Mouse (Mus musculus) MEL (cell line): ENCODE data around the gene Fam76a. TPM values are rescaled to one million over a fixed set of nuclear protein-coding genes. Genes with fewer than 3 reads are reported as not detected.

Experiments
- DNase-seq: peaks from one replicate; pipeline ENCODE4 v3.0.0; 2011; ENCODE audit warnings: low read depth, low spot score
- H3K27ac ChIP-seq: 2 replicates; pipeline ENCODE4 v1.5.1; 2012; ENCODE audit warnings: low read depth, mild to moderate bottlenecking, control low read depth, low read length, moderate library complexity; ENCODE audit not compliant: control insufficient read depth
- H3K27me3 ChIP-seq, 2 experiments: fragments of 150-350 bp in 1 of 2; sonication (generic) in 1 of 2; 2 replicates each; pipeline ENCODE4 v1.6.1; 2012; ENCODE audit warnings: low read length in 2 of 2, mild to moderate bottlenecking in 2 of 2, improper control_type of control experiment in 1 of 2, moderate library complexity in 1 of 2; ENCODE audit not compliant: insufficient read depth in 2 of 2, control insufficient read depth in 1 of 2
- H3K36me3 ChIP-seq, 2 experiments: 2 replicates each; pipeline ENCODE4 v1.6.1; 2012 to 2014; ENCODE audit warnings: low read length in 2 of 2, improper control_type of control experiment in 1 of 2, inconsistent platforms in 1 of 2, mild to moderate bottlenecking in 1 of 2; ENCODE audit not compliant: insufficient read depth in 2 of 2, control insufficient read depth in 1 of 2
- H3K4me1 ChIP-seq, 2 experiments: fragments of 150-350 bp in 1 of 2; sonication (generic) in 1 of 2; 2 replicates each; pipeline ENCODE4 v1.6.1; 2012; ENCODE audit warnings: low read length in 2 of 2, improper control_type of control experiment in 1 of 2, mild to moderate bottlenecking in 1 of 2; ENCODE audit not compliant: insufficient read depth in 2 of 2, control insufficient read depth in 1 of 2
- H3K4me3 ChIP-seq, 2 experiments: fragments of 150-350 bp in 1 of 2; sonication (generic) in 1 of 2; 2 replicates each; pipeline ENCODE4 v1.5.1; 2012; ENCODE audit warnings: low read depth in 2 of 2, low read length in 2 of 2, mild to moderate bottlenecking in 2 of 2, moderate library complexity in 2 of 2, control low read depth in 1 of 2, improper control_type of control experiment in 1 of 2; ENCODE audit not compliant: control insufficient read depth in 1 of 2, insufficient read depth in 1 of 2
- H3K79me2 ChIP-seq: 2 replicates; pipeline ENCODE4 v1.6.1; 2012; ENCODE audit warnings: mild to moderate bottlenecking, low read length, moderate library complexity; ENCODE audit not compliant: control insufficient read depth, poor library complexity, insufficient read depth
- H3K9ac ChIP-seq: 2 replicates; pipeline ENCODE4 v1.6.1; 2012; ENCODE audit warnings: low read depth, mild to moderate bottlenecking, control low read depth, low read length, moderate library complexity; ENCODE audit not compliant: control insufficient read depth, poor library complexity, severe bottlenecking
- H3K9me3 ChIP-seq: fragments of 150-350 bp; sonication (generic); replicated peaks from 2 replicates; pipeline ENCODE4 v1.6.1; 2012; ENCODE audit warnings: mild to moderate bottlenecking, low read length, improper control_type of control experiment, moderate library complexity; ENCODE audit not compliant: insufficient read depth
- CTCF ChIP-seq, 3 experiments: IDR thresholded peaks in 2 of 3; conservative IDR thresholded peaks in 1 of 3; 2 replicates each; pipeline ENCODE4 v1.5.1; 2011 to 2012; ENCODE audit warnings: low read length in 3 of 3, low read depth in 2 of 3, mild to moderate bottlenecking in 2 of 3, improper control_type of control experiment in 1 of 3, inconsistent platforms in 1 of 3, mixed read lengths in 1 of 3, moderate library complexity in 1 of 3; ENCODE audit not compliant: control insufficient read depth in 1 of 3, insufficient read depth in 1 of 3, poor library complexity in 1 of 3, severe bottlenecking in 1 of 3
- E2F4 ChIP-seq: IDR thresholded peaks from 2 replicates; pipeline ENCODE4 v1.6.1; 2011; ENCODE audit warnings: low read depth, low read length, improper control_type of control experiment, borderline replicate concordance
- EP300 ChIP-seq, 2 experiments: IDR thresholded peaks; 2 replicates each; pipeline ENCODE4 v1.6.1; 2011; ENCODE audit warnings: improper control_type of control experiment in 2 of 2, low read length in 2 of 2, low read depth in 1 of 2, mild to moderate bottlenecking in 1 of 2
- GABPA ChIP-seq: IDR thresholded peaks from 2 replicates; pipeline ENCODE4 v1.6.1; 2012; ENCODE audit warnings: low read depth, mild to moderate bottlenecking, inconsistent platforms, low read length, improper control_type of control experiment, moderate library complexity
- GATA1 ChIP-seq: IDR thresholded peaks from 2 replicates; pipeline ENCODE4 v1.6.1; 2011; ENCODE audit warnings: low read depth, low read length, improper control_type of control experiment
- MAZ ChIP-seq: IDR thresholded peaks from 2 replicates; pipeline ENCODE4 v1.6.1; 2012; ENCODE audit warnings: low read depth, mild to moderate bottlenecking, inconsistent platforms, low read length, improper control_type of control experiment
- MEF2A ChIP-seq: IDR thresholded peaks from 2 replicates; pipeline ENCODE4 v1.6.1; 2014; ENCODE audit warnings: low read depth, mild to moderate bottlenecking, inconsistent platforms, low read length, improper control_type of control experiment; ENCODE audit not compliant: poor library complexity, insufficient replicate concordance, severe bottlenecking; ENCODE audit errors: extremely low read depth
- MYC ChIP-seq: IDR thresholded peaks from 2 replicates; pipeline ENCODE4 v1.6.1; 2011; ENCODE audit warnings: low read depth, mild to moderate bottlenecking, low read length, improper control_type of control experiment, moderate library complexity
- NELFE ChIP-seq: IDR thresholded peaks from 2 replicates; pipeline ENCODE4 v1.6.1; 2011; ENCODE audit warnings: low read depth, low read length, improper control_type of control experiment
- NRF1 ChIP-seq: IDR thresholded peaks from 2 replicates; pipeline ENCODE4 v1.6.1; 2014; ENCODE audit warnings: low read depth, mild to moderate bottlenecking, inconsistent platforms, low read length, improper control_type of control experiment, moderate library complexity; ENCODE audit not compliant: poor library complexity, insufficient read depth, severe bottlenecking
- POLR2AphosphoS2 ChIP-seq: IDR thresholded peaks from 2 replicates; pipeline ENCODE4 v1.6.1; 2011; ENCODE audit warnings: low read length, improper control_type of control experiment
- UBTF ChIP-seq: IDR thresholded peaks from 2 replicates; pipeline ENCODE4 v1.6.1; 2012; ENCODE audit warnings: low read depth, mild to moderate bottlenecking, inconsistent platforms, low read length, improper control_type of control experiment, moderate library complexity, borderline replicate concordance; ENCODE audit not compliant: insufficient read depth
- USF1 ChIP-seq: IDR thresholded peaks from 2 replicates; pipeline ENCODE4 v1.6.1; 2014; ENCODE audit warnings: low read depth, mild to moderate bottlenecking, inconsistent platforms, low read length, improper control_type of control experiment, moderate library complexity
- USF2 ChIP-seq, 2 experiments: IDR thresholded peaks; 2 replicates each; pipeline ENCODE4 v1.6.1; 2011 to 2012; ENCODE audit warnings: improper control_type of control experiment in 2 of 2, low read length in 2 of 2, borderline replicate concordance in 1 of 2, inconsistent platforms in 1 of 2, low read depth in 1 of 2, mild to moderate bottlenecking in 1 of 2; ENCODE audit not compliant: insufficient read depth in 1 of 2
- polyA plus RNA-seq, 2 experiments: library from polyadenylated mRNA; stranded (reverse) in 1 of 2; unstranded in 1 of 2; fragments of >175 nt in 1 of 2; fragments of >200 nt in 1 of 2; gene quantifications; 2 replicates each; pipeline versions ENCODE4 v1.2.1 to v1.2.4; 2012; ENCODE audit warnings: low replicate concordance in 2 of 2, low read depth in 1 of 2; ENCODE audit not compliant: insufficient read length in 2 of 2, insufficient read depth in 1 of 2, missing spikeins in 1 of 2
- total RNA-seq: library from RNA; depleted of rRNA; stranded (reverse); fragments of 300-350 nt; gene quantifications from 2 replicates; pipeline ENCODE4 v1.2.3, GENCODE M21; 2012

Fam76a gene
- total and polyA plus RNA-seq, 3 experiments = 8.4 to 15.4 TPM; not detected in 1

GRCm38 (mm10) chr4:132959679-132960045 is 37.3 kb upstream of the Fam76a start (continued):
- no peak for TF ChIP-seq E2F4

GRCm38 (mm10) chr4:132958741-132959678 is 36.7 kb upstream of the Fam76a start:
- Histone ChIP-seq H3K4me1 (peaks cover 0 to 11% of the 10 kb centered on the region in 2 experiments; a peak in 2 of 4 replicates), H3K27ac (no peak overlapping the region), H3K79me2 (no peaks in the 10 kb centered on the region), H3K4me3 (no peak overlapping the region), H3K27me3 (no peaks in the 10 kb centered on the region; a peak in 1 of 4 replicates), H3K36me3 (peaks cover 0 to 2% of the 10 kb centered on the region in 2 experiments; a peak in 2 of 4 replicates), H3K9ac (no peak overlapping the region), H3K9me3 (no peaks in the 10 kb centered on the region)
- no peak for DNase-seq
- TF ChIP-seq CTCF (IDR thresholded peaks at IDR 0.05 in 2 of 3, conservative IDR thresholded peaks at IDR 0.05 in 1 of 3; ENCODE audit: control insufficient read depth in 1 of 3, insufficient read depth in 1 of 3, low read depth in 2 of 3, low read length in 3 of 3, poor library complexity in 1 of 3, severe bottlenecking in 1 of 3) (no peak), POLR2AphosphoS2 (no peak), EP300 (IDR thresholded peaks at IDR 0.05; ENCODE audit: low read depth in 1 of 2, low read length in 2 of 2) (no peak), NRF1 (no peak), GATA1 (no peak), MEF2A (no peak), MYC (no peak), USF1 (no peak), UBTF (no peak), USF2 (IDR thresholded peaks at IDR 0.05; ENCODE audit: borderline replicate concordance in 1 of 2, insufficient read depth in 1 of 2, low read depth in 1 of 2, low read length in 2 of 2) (no peak)

- Histone ChIP-seq H3K27me3 (peaks cover 5 to 9% of the 10 kb centered on the region in 2 experiments; a peak in 3 of 4 replicates), H3K4me1 (no peaks in the 10 kb centered on the region), H3K79me2 (no peaks in the 10 kb centered on the region), H3K27ac (no peak overlapping the region), H3K4me3 (no peak overlapping the region), H3K36me3 (no peaks in the 10 kb centered on the region), H3K9ac (no peak overlapping the region), H3K9me3 (no peaks in the 10 kb centered on the region)
- DNase-seq = no peak
- TF ChIP-seq MAZ (no peak), GABPA (no peak), NELFE (no peak), CTCF (IDR thresholded peaks at IDR 0.05 in 2 of 3, conservative IDR thresholded peaks at IDR 0.05 in 1 of 3; ENCODE audit: control insufficient read depth in 1 of 3, insufficient read depth in 1 of 3, low read depth in 2 of 3, low read length in 3 of 3, poor library complexity in 1 of 3, severe bottlenecking in 1 of 3) (no peak)
- TF ChIP-seq, all 39 proteins: peak for 0
Observed at GRCm38 (mm10) chr4:132955395-132955791, 33.0 kb upstream of the Fam76a start.
